Mouse (Mus musculus): ENCODE results near the gene Gm10762. TPM values are rescaled to one million over a fixed set of nuclear protein-coding genes. Genes with fewer than 3 reads are reported as not detected.
"Not testable (repeated sequence)": the region's sequence is repeated elsewhere in the genome, so short reads cannot be mapped to it uniquely, and the experiment has no call there.

Gm10762 gene
- polyA plus RNA-seq (2015; fragmentation: Nextera tagmentation; extraction: Ambion mirVana): 9.9 and 10.8 TPM in 2 replicates

DNA sequence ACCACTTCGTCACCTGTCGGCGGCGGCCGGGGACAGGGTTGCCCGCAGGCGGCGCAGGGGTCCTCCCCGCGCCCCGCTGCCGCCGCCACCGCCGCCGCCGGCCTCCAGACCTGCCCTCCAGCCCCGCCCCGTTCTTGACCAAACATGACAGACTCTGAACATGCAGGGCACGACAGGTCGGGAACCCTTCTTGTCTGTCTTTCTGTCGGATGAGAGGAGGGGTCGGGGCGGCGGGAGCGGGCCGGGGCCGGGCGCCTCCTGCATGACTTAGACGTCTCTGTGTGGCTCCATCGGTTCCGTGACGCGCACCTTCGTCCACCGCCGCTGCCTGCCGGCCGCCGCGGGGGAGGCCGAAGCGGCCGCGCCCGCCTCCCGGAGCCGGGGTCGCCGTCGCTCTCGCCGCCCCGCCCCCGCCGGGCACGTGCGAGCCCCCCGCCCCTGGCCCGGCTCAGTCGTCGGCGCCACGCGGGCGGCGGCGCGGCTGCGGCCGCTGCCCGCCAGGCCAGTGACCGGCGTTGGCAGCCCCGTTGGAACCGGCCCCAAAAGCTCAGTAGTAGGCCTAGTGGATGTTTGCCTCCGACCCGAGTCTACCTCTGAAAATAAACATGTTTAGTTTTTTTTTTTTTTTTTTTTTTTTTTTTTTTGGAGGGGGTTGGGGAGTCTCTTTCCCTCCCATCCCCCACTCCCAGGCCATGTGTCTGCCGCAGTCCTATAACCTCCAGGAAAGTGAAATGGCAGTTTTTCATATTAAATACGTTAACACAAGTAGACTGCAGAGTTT is at the start of gene Gm10762:
Gene Gm10762 (minus strand): TSS at position 65 of the 781 bp plus-strand sequence.
- H3K4me2 ChIP-seq (ENCODE audit: low read depth, low read length): peak within 1 kb of the TSS; percentile 72
- under 1% methylated on average over 62 of the region's 80 CpGs for WGBS (ENCODE audit: insufficient replicate concordance)

DNA sequence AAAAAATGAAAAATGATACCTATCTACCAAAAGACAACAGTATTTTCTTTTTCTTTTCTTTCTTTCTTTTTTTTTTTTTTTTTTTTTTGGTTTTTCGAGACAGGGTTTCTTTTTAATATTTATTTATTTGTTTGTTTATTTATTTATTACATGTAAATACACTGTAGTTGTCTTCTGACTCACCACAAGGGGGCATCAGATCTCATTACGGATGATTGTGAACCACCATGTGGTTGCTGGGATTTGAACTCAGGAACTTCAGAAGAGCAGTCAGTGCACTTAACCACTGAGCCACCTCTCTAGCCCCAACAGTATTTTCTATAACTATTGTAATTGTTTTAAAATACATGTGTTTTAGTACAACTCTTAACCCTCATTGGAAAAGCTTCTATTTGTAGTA is 41.3 kb upstream of the Gm10762 start:
- H3K27ac ChIP-seq (ENCODE audit: low read depth); H3K9me3 ChIP-seq (ENCODE audit: low read length); ATAC-seq; H3K27me3 ChIP-seq (ENCODE audit: insufficient read depth, low read length); H3K9ac ChIP-seq (replicated peaks); H3K4me1 ChIP-seq (ENCODE audit: insufficient read depth); DNase-seq; H3K4me2 ChIP-seq (ENCODE audit: low read depth, low read length); H3K4me3 ChIP-seq (ENCODE audit: low read depth, low read length); H3K36me3 ChIP-seq (replicated peaks; ENCODE audit: insufficient read depth, low read length): not testable (repeated sequence)
- WGBS (ENCODE audit: insufficient replicate concordance): 78% methylated on average over 2 of the region's 2 CpGs
- TF ChIP-seq CTCF (IDR thresholded peaks at IDR 0.05; ENCODE audit: low read depth): peak; percentile 49

More for the DNA sequence above, at the start of gene Gm10762:
- Histone ChIP-seq H3K4me3 (ENCODE audit: low read depth, low read length) (peak within 1 kb of the TSS; percentile 86), H3K9ac (replicated peaks) (peak within 1 kb of the TSS; percentile 94), H3K27me3 (ENCODE audit: insufficient read depth, low read length) (no peaks in the 10 kb centered on the region), H3K9me3 (ENCODE audit: low read length) (no peaks in the 10 kb centered on the region), H3K36me3 (replicated peaks; ENCODE audit: insufficient read depth, low read length) (no peaks in the 10 kb centered on the region), H3K27ac (ENCODE audit: low read depth) (peak within 1 kb of the TSS; percentile 99), H3K4me1 (ENCODE audit: insufficient read depth) (peaks cover 7% of the 10 kb centered on the region; the same call in 1 of the 2 replicates)
- peak; percentile 87 for DNase-seq
- TF ChIP-seq CTCF (IDR thresholded peaks at IDR 0.05; ENCODE audit: low read depth) (no peak), EP300 (IDR thresholded peaks at IDR 0.05; ENCODE audit: low read depth) (no peak)
- peak; percentile 77 for ATAC-seq

DNA sequence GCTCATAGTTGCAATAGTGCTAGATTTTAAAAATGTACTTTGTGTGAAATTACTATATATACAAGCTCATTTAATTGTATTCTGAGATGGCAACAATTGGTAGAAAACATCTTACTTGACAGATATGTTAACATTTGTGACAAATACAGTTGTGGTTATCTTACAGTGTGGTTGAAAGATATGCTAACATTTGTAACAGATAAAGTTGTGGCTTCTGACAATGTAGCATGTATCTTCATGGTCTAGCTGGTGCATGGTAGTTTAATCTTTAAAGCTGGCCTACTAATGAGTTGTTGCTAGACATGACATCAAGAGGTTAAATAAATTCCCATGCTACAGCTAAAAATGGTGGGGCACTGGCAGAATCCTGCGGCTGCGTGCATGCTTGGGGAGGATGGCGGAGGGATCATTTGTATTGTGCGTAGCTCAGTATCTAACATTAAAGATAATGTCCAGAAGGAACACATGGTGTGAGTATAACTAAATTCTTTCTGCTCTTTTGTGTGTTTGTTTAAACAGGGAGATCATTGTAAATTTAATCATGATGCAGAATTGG is 38.7 kb upstream of the Gm10762 start:
- DNase-seq: no peak
- no peak overlapping the region for H3K4me2 ChIP-seq (ENCODE audit: low read depth, low read length)
- H3K4me1 ChIP-seq (ENCODE audit: insufficient read depth): no peaks in the 10 kb centered on the region
- no peaks in the 10 kb centered on the region for H3K36me3 ChIP-seq (replicated peaks; ENCODE audit: insufficient read depth, low read length)
- no peaks in the 10 kb centered on the region for H3K9me3 ChIP-seq (ENCODE audit: low read length)
- no peak overlapping the region for H3K27ac ChIP-seq (ENCODE audit: low read depth)
- TF ChIP-seq EP300 (IDR thresholded peaks at IDR 0.05; ENCODE audit: low read depth): peak; percentile 41; the same call in 1 of the 2 replicates
- no peak for TF ChIP-seq CTCF (IDR thresholded peaks at IDR 0.05; ENCODE audit: low read depth)
- no peaks in the 10 kb centered on the region for H3K27me3 ChIP-seq (ENCODE audit: insufficient read depth, low read length)
- H3K9ac ChIP-seq (replicated peaks): no peak overlapping the region
- no peak overlapping the region for H3K4me3 ChIP-seq (ENCODE audit: low read depth, low read length)
- WGBS (ENCODE audit: insufficient replicate concordance): 61% methylated on average over 4 of the region's 4 CpGs
- ATAC-seq: no peak

DNA sequence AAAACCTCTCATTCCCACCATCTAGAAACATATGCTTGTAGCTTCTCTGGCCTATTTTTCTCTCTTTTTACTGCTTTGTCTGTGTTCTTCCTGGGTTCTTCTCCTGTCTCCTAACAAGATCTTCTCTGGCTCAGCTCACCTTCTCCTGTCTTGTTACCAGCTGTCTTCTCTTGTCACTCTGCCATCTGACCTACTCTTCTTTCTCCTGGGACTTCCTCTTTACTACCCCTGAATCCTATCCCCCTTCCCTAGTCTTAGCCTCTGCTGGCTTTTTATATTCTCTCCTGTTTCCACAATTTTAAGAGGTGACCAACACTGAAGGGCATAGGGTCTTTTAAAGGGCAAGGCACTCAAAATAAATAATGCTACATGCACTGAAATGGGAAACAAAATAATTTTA is 37.3 kb upstream of the Gm10762 start:
- Histone ChIP-seq H3K27me3 (ENCODE audit: insufficient read depth, low read length) (no peaks in the 10 kb centered on the region), H3K4me2 (ENCODE audit: low read depth, low read length) (no peak overlapping the region), H3K9ac (replicated peaks) (no peak overlapping the region), H3K9me3 (ENCODE audit: low read length) (no peaks in the 10 kb centered on the region), H3K36me3 (replicated peaks; ENCODE audit: insufficient read depth, low read length) (no peaks in the 10 kb centered on the region), H3K4me1 (ENCODE audit: insufficient read depth) (no peaks in the 10 kb centered on the region), H3K27ac (ENCODE audit: low read depth) (no peak overlapping the region), H3K4me3 (ENCODE audit: low read depth, low read length) (no peak overlapping the region)
- no peak for TF ChIP-seq EP300 (IDR thresholded peaks at IDR 0.05; ENCODE audit: low read depth)
- no peak for TF ChIP-seq CTCF (IDR thresholded peaks at IDR 0.05; ENCODE audit: low read depth)
- ATAC-seq: no peak
- no peak for DNase-seq

DNA sequence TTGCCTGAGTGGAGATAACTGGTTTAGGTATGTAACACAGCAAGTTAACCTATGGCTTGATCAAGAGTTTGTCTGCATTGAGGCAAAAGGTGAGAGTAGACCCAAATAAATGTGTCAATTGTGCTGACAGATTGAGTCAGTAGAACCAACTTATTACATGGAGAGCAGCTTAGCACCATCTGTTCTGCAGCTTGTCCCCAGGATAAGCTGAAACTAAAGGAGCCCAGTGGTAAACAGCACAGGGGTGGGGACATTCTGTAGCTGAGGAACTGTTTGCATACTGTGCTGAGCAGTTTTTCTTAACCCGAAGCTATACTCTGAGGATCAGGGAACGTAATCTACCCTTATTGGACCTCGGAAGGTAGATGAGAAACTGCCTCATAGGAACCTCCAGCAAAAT is 17.2 kb upstream of the Gm10762 start:
- ATAC-seq (no peak), DNase-seq (no peak)
- no peak overlapping the region for H3K4me2 ChIP-seq (ENCODE audit: low read depth, low read length)
- no peaks in the 10 kb centered on the region for H3K4me1 ChIP-seq (ENCODE audit: insufficient read depth)
- H3K27me3 ChIP-seq (ENCODE audit: insufficient read depth, low read length): no peaks in the 10 kb centered on the region
- no peaks in the 10 kb centered on the region for H3K9me3 ChIP-seq (ENCODE audit: low read length)
- TF ChIP-seq CTCF (IDR thresholded peaks at IDR 0.05; ENCODE audit: low read depth): no peak
- TF ChIP-seq EP300 (IDR thresholded peaks at IDR 0.05; ENCODE audit: low read depth): no peak
- no peak overlapping the region for H3K27ac ChIP-seq (ENCODE audit: low read depth)
- H3K36me3 ChIP-seq (replicated peaks; ENCODE audit: insufficient read depth, low read length): no peaks in the 10 kb centered on the region
- WGBS (ENCODE audit: insufficient replicate concordance): 74% methylated on average over 3 of the region's 3 CpGs
- no peak overlapping the region for H3K9ac ChIP-seq (replicated peaks)
- no peak overlapping the region for H3K4me3 ChIP-seq (ENCODE audit: low read depth, low read length)

DNA sequence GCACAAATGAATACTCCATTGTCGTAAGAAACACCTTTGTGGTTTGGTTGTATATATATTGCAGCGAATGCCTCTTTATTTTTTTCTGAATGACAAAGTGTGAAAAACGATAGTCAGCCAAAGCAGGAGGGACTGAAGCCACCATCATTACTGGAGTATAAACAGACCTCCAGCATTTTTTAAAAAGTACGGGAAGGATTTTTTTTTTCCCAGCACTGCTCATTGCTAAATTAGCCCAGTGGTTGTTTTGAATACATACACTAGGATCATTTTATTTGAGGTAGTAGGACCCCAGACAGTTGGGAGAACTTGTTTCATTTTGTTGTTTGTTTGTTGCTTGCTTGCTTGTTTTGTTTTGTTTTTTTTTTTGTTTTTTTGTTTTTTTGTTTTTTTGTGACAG is 8.0 kb upstream of the Gm10762 start:
- Histone ChIP-seq H3K27me3 (ENCODE audit: insufficient read depth, low read length) (no peaks in the 10 kb centered on the region), H3K4me1 (ENCODE audit: insufficient read depth) (0 out of 2 replicates have a peak, but pooled peaks cover 3% of the 10 kb centered on the region), H3K27ac (ENCODE audit: low read depth) (no peak overlapping the region), H3K9me3 (ENCODE audit: low read length) (no peaks in the 10 kb centered on the region), H3K4me3 (ENCODE audit: low read depth, low read length) (no peak overlapping the region), H3K4me2 (ENCODE audit: low read depth, low read length) (no peak overlapping the region), H3K9ac (replicated peaks) (no peak overlapping the region), H3K36me3 (replicated peaks; ENCODE audit: insufficient read depth, low read length) (no peaks in the 10 kb centered on the region)
- DNase-seq (no peak), ATAC-seq (no peak)
- 80% methylated on average over 4 of the region's 4 CpGs for WGBS (ENCODE audit: insufficient replicate concordance)
- TF ChIP-seq CTCF (IDR thresholded peaks at IDR 0.05; ENCODE audit: low read depth): no peak
- no peak for TF ChIP-seq EP300 (IDR thresholded peaks at IDR 0.05; ENCODE audit: low read depth)

All from liver, postnatal 0 days (tissue).